Mouse (Mus musculus) layer of hippocampus, postnatal 10 days (tissue): ENCODE data around the gene Apopt1. TPM values are rescaled to one million over a fixed set of nuclear protein-coding genes. Genes with fewer than 3 reads are reported as not detected.

Source experiments
- total RNA-seq, 2 experiments: library from RNA; stranded (reverse); gene quantifications; 2 replicates each; pipeline ENCODE4 v1.2.3; 2021

Gene Apopt1
- total RNA-seq, 2 experiments from 2014 or later = 39.2 to 42.0 TPM

Other genes with a start within 250 kb of the Apopt1 start
- 1 to 10 TPM; 6.8 to 7.5 TPM for gene Gm266, start 227.4 kb upstream of the Apopt1 start, total RNA-seq
- 100 to 1,000 TPM; 260 to 272 TPM for gene Eif5, start 175.2 kb upstream of the Apopt1 start, total RNA-seq
- gene Mark3, start 138.7 kb upstream of the Apopt1 start, total RNA-seq = 100 to 1,000 TPM; 139 to 153 TPM
- 1,000 to 10,000 TPM in 1 of 2 experiments, 100 to 1,000 TPM in 1; 969 to 1,026 TPM for gene Ckb, start 40.9 kb upstream of the Apopt1 start, total RNA-seq
- gene Trmt61a, start 35.2 kb upstream of the Apopt1 start, total RNA-seq = 10 to 100 TPM; 16.3 to 19.8 TPM
- gene Bag5, start within 50 bp of the Apopt1 start, total RNA-seq = 10 to 100 TPM; 38.4 to 38.9 TPM
- gene Klc1, start 45.6 kb downstream of the Apopt1 start, total RNA-seq = 100 to 1,000 TPM; 840 to 877 TPM
- 1 to 10 TPM; 3.2 to 4.1 TPM for gene Xrcc3, start 100.6 kb downstream of the Apopt1 start, total RNA-seq
- gene Zfyve21, start 100.9 kb downstream of the Apopt1 start, total RNA-seq = 10 to 100 TPM; 21.5 to 22.0 TPM
- gene Ppp1r13b, start 194.8 kb downstream of the Apopt1 start, total RNA-seq = 10 to 100 TPM; 66.3 to 69.1 TPM